Mouse (Mus musculus): Measurements from ENCODE around the gene Usp21. TPM values are rescaled to one million over a fixed set of nuclear protein-coding genes. Genes with fewer than 3 reads are reported as not detected.

Usp21 gene
- polyA plus RNA-seq, 1 experiment from 2014 or later, result 25.3 TPM

GRCm38 (mm10) chr1:171280916-171281527 lies 6.8 kb downstream of the Usp21 start, which contains the start of gene Ppox:
Gene Ppox, minus strand, starts transcription at chr1:171281186.
- Histone ChIP-seq H3K27ac (ENCODE audit: low read length) (peak within 1 kb of the TSS; percentile 100), H3K9ac (ENCODE audit: low read depth, low read length) (peak within 1 kb of the TSS; percentile 94), H3K4me3 (ENCODE audit: low read depth, low read length) (peak within 1 kb of the TSS; percentile 87), H3K9me3 (replicated peaks; ENCODE audit: control insufficient read depth, low read length) (no peaks in the 10 kb centered on the region), H3K36me3 (ENCODE audit: control insufficient read depth, insufficient read depth) (peaks cover 47% of the 10 kb centered on the region), H3K4me2 (ENCODE audit: low read depth, low read length) (peak within 1 kb of the TSS; percentile 63), H3K27me3 (ENCODE audit: control insufficient read depth, insufficient read depth, low read depth, low read length) (no peaks in the 10 kb centered on the region), H3K4me1 (ENCODE audit: control insufficient read depth, low read depth, low read length) (peaks cover 50% of the 10 kb centered on the region)
- ATAC-seq (ENCODE audit: low read depth), result peak; percentile 93
- WGBS (ENCODE audit: insufficient replicate concordance), result under 1% methylated on average over 26 of the region's 26 CpGs

DNA sequence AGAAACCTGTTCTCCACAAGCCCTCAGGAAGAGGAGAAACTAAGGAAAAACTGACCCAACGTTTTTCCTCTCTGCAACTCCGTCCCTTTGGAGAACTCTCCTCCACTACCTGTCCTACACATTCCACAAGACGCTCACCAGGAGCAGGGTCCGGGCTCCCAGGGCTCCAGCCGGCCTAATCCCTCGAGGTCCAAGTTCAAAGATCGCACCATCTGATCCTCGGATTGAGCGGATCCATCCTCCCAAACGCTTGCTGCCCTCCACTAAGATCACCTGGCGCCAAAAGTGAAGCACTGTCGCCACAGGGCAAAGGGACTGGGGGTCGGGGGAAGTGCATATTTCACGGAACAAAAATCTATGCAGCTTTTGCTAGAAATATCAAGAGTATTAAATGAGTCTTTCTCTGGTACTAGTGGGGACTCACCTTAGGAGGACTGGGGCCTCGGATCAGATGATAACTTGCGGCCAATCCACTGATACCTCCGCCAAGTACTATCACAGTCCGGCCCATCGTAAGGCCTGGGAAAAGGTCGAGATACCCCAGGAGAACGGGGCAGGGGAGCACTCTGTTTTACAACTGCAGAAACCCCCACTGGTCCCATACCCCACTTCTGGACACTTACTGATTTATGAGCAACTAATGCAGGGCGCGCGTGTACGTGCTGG lies 7.4 kb downstream of the Usp21 start:
- H3K4me3 ChIP-seq (ENCODE audit: low read depth, low read length), result peak overlapping the region; percentile 87
- H3K27me3 ChIP-seq (ENCODE audit: control insufficient read depth, insufficient read depth, low read depth, low read length), result no peaks in the 10 kb centered on the region
- no peaks in the 10 kb centered on the region for H3K9me3 ChIP-seq (replicated peaks; ENCODE audit: control insufficient read depth, low read length)
- H3K27ac ChIP-seq (ENCODE audit: low read length), result peak overlapping the region; percentile 100
- peak overlapping the region; percentile 63 for H3K4me2 ChIP-seq (ENCODE audit: low read depth, low read length)
- peaks cover 44% of the 10 kb centered on the region for H3K4me1 ChIP-seq (ENCODE audit: control insufficient read depth, low read depth, low read length)
- H3K9ac ChIP-seq (ENCODE audit: low read depth, low read length), result peak overlapping the region; percentile 94
- peaks cover 54% of the 10 kb centered on the region for H3K36me3 ChIP-seq (ENCODE audit: control insufficient read depth, insufficient read depth)
- peak; percentile 35 for ATAC-seq (ENCODE audit: low read depth)
- WGBS (ENCODE audit: insufficient replicate concordance), result 1% methylated on average over 25 of the region's 25 CpGs

DNA sequence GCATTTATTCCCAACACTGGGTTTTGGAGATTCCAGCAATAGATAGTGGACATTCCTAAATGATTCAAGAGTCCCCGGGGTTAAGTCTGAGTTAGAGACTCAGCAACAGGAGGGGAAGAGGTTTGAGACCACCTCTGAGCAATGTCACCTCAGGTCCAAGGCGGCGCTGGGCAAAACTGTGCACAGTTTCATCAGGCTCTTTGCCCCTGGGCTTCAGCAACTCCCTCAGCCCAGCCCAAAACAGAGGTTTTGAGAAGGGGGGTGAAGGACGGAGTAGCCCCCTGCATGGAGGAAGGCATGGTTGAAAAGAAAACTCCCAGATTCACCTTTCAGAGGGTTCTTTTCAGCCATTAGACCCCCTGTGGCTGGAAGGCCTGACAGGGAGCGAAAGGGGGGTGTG lies 8.1 kb downstream of the Usp21 start:
- Histone ChIP-seq H3K4me2 (ENCODE audit: low read depth, low read length) (peak overlapping the region; percentile 63), H3K27me3 (ENCODE audit: control insufficient read depth, insufficient read depth, low read depth, low read length) (no peaks in the 10 kb centered on the region), H3K36me3 (ENCODE audit: control insufficient read depth, insufficient read depth) (peaks cover 60% of the 10 kb centered on the region), H3K27ac (ENCODE audit: low read length) (peak overlapping the region; percentile 100), H3K9ac (ENCODE audit: low read depth, low read length) (peak overlapping the region; percentile 94), H3K4me3 (ENCODE audit: low read depth, low read length) (peak overlapping the region; percentile 87), H3K9me3 (replicated peaks; ENCODE audit: control insufficient read depth, low read length) (no peaks in the 10 kb centered on the region), H3K4me1 (ENCODE audit: control insufficient read depth, low read depth, low read length) (peaks cover 42% of the 10 kb centered on the region)
- 54% methylated on average over 5 of the region's 5 CpGs for WGBS (ENCODE audit: insufficient replicate concordance)
- no peak for ATAC-seq (ENCODE audit: low read depth)

DNA sequence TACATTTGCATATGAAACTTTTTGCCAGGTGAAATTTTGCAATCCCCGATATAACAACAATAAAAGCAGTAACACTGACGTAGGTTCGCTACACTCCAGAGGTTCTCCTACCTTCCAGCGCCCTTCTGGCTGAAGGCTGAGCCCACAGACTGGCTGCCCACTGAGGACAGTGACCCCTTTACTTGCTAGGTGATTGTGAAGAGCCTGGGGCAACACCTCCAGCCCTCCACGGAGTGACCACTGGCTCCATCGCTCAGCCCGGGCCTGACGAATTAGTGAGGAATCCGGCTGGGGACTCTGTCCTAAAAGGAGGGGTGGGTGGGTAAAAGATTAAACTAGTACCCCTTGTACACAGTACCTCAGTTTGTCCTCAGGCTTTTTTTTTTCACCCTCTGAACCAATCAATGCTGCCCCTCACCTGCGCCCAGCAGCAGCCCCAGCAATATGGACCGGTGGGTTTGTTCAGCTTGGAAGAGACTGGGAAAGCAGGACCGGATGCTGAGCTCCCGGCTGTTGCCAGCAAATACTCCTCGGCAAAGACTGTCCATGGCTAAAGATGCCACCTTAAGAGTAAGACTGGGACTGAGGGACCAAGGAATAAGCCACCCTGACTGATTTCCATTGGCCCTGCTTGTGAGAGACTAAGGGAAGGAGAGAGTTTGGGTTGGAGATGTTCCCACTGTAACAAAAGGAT lies 8.6 kb downstream of the Usp21 start:
- H3K9ac ChIP-seq (ENCODE audit: low read depth, low read length), result peak overlapping the region; percentile 94
- peak overlapping the region; percentile 63 for H3K4me2 ChIP-seq (ENCODE audit: low read depth, low read length)
- no peaks in the 10 kb centered on the region for H3K9me3 ChIP-seq (replicated peaks; ENCODE audit: control insufficient read depth, low read length)
- H3K27me3 ChIP-seq (ENCODE audit: control insufficient read depth, insufficient read depth, low read depth, low read length), result no peaks in the 10 kb centered on the region
- H3K4me1 ChIP-seq (ENCODE audit: control insufficient read depth, low read depth, low read length), result peaks cover 42% of the 10 kb centered on the region
- peaks cover 63% of the 10 kb centered on the region for H3K36me3 ChIP-seq (ENCODE audit: control insufficient read depth, insufficient read depth)
- peak overlapping the region; percentile 87 for H3K4me3 ChIP-seq (ENCODE audit: low read depth, low read length)
- peak overlapping the region; percentile 100 for H3K27ac ChIP-seq (ENCODE audit: low read length)
- 82% methylated on average over 14 of the region's 14 CpGs for WGBS (ENCODE audit: insufficient replicate concordance)
- ATAC-seq (ENCODE audit: low read depth), result no peak

GRCm38 (mm10) chr1:171278436-171278835 lies 9.4 kb downstream of the Usp21 start:
- peak overlapping the region; percentile 63 for H3K4me2 ChIP-seq (ENCODE audit: low read depth, low read length)
- peak overlapping the region; percentile 94 for H3K9ac ChIP-seq (ENCODE audit: low read depth, low read length)
- ATAC-seq (ENCODE audit: low read depth), result no peak
- H3K36me3 ChIP-seq (ENCODE audit: control insufficient read depth, insufficient read depth), result peaks cover 65% of the 10 kb centered on the region
- H3K4me1 ChIP-seq (ENCODE audit: control insufficient read depth, low read depth, low read length), result peaks cover 46% of the 10 kb centered on the region
- peak overlapping the region; percentile 87 for H3K4me3 ChIP-seq (ENCODE audit: low read depth, low read length)
- no peaks in the 10 kb centered on the region for H3K9me3 ChIP-seq (replicated peaks; ENCODE audit: control insufficient read depth, low read length)
- H3K27ac ChIP-seq (ENCODE audit: low read length), result peak overlapping the region; percentile 57
- H3K27me3 ChIP-seq (ENCODE audit: control insufficient read depth, insufficient read depth, low read depth, low read length), result no peaks in the 10 kb centered on the region
- 95% methylated on average over 8 of the region's 8 CpGs for WGBS (ENCODE audit: insufficient replicate concordance)

DNA sequence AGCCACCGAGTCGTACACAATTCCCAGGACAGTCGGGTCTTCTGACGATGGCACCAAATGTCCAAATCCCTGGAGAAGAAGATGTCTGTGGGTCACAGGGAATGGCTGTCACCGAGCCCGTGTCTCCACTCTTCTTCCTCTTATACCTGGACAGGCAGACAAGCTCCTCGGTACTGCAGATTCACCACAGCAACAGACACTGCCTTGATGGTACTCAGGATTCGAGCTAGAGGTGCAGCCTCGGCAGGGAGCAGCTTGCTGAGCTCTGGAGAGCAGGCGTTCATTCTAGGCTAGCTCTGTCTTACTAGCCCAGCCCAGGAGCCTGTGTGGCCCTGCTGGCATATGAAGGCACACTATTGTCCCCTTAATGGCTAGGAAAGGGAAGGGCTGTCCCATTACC lies 10.1 kb downstream of the Usp21 start:
- Histone ChIP-seq H3K9ac (ENCODE audit: low read depth, low read length) (peak overlapping the region; percentile 94), H3K27ac (ENCODE audit: low read length) (peak overlapping the region; percentile 57), H3K36me3 (ENCODE audit: control insufficient read depth, insufficient read depth) (peaks cover 66% of the 10 kb centered on the region), H3K4me1 (ENCODE audit: control insufficient read depth, low read depth, low read length) (peaks cover 42% of the 10 kb centered on the region), H3K4me2 (ENCODE audit: low read depth, low read length) (peak overlapping the region; percentile 63), H3K9me3 (replicated peaks; ENCODE audit: control insufficient read depth, low read length) (no peaks in the 10 kb centered on the region), H3K27me3 (ENCODE audit: control insufficient read depth, insufficient read depth, low read depth, low read length) (no peaks in the 10 kb centered on the region), H3K4me3 (ENCODE audit: low read depth, low read length) (peak overlapping the region; percentile 87)
- ATAC-seq (ENCODE audit: low read depth), result no peak
- 88% methylated on average over 10 of the region's 10 CpGs for WGBS (ENCODE audit: insufficient replicate concordance)

DNA sequence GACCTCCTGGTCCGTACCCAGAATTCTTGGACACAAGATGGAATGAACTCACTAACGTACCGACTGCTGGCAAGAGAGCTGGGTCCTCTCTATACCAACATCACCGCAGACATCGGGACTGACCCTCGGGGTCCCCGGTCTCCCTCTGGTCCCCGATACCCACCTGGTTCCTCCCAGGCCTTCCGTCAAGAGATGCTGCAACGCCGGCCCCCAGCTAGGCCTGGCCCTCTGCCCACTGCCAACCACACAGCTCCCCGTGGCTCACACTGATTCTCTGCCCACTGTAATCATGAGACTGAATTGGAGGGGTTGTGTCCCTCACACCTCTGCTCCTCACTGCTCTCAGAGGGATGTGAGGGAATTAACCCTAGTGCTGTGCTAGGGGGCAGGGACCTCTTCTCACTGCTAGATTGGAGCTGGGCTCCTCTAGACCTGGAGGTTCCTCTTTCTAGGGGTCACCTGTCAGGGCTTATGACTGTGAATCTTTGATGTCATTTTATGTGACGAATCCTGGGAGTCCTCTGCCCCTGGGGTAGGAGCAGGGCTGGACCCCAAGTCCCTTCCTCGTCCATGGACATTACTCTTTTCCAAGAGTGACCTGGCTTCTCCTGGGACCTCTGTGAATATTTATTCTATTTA lies 11.6 kb downstream of the Usp21 start:
- Histone ChIP-seq H3K4me1 (ENCODE audit: control insufficient read depth, low read depth, low read length) (peaks cover 45% of the 10 kb centered on the region), H3K9ac (ENCODE audit: low read depth, low read length) (no peak overlapping the region), H3K9me3 (replicated peaks; ENCODE audit: control insufficient read depth, low read length) (no peaks in the 10 kb centered on the region), H3K4me2 (ENCODE audit: low read depth, low read length) (0 out of 2 replicates have a peak overlapping the region, but pooled peaks have one; percentile 2), H3K27me3 (ENCODE audit: control insufficient read depth, insufficient read depth, low read depth, low read length) (no peaks in the 10 kb centered on the region), H3K4me3 (ENCODE audit: low read depth, low read length) (no peak overlapping the region), H3K27ac (ENCODE audit: low read length) (peak overlapping the region; percentile 37; the same call in 1 of the 2 replicates), H3K36me3 (ENCODE audit: control insufficient read depth, insufficient read depth) (peaks cover 70% of the 10 kb centered on the region)
- 88% methylated on average over 14 of the region's 14 CpGs for WGBS (ENCODE audit: insufficient replicate concordance)
- ATAC-seq (ENCODE audit: low read depth), result no peak

DNA sequence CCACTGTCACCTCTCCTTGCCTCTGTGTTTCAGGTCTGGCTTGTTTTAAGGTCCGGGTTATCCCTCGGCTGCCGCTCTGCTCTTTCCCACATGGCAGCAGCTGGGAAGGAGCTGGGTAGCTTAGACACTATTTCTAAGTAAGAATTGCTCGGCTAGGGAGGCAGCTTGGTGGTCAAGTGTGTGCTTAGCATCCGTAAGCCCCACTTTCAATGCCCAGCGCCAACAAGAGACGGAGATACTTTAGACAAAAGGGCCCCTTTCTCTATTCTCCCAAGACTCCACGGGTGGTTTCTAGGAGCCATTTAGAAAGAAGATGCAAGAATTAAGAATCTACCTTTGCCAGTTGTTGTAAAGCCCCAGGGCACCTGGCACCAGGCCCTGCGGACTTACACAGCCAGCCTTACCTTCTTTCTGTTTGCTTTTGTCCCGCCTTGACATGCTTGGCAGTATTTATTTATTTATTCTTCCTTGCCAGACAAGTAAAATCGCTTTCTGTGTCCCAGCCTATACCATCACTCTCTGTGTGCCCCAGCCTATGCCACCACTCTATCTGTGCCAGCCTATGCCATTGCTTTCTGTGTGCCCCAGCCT lies 12.6 kb downstream of the Usp21 start:
- Histone ChIP-seq H3K36me3 (ENCODE audit: control insufficient read depth, insufficient read depth) (peaks cover 70% of the 10 kb centered on the region), H3K4me3 (ENCODE audit: low read depth, low read length) (no peak overlapping the region), H3K9ac (ENCODE audit: low read depth, low read length) (no peak overlapping the region), H3K9me3 (replicated peaks; ENCODE audit: control insufficient read depth, low read length) (no peaks in the 10 kb centered on the region), H3K27ac (ENCODE audit: low read length) (peak overlapping the region; percentile 42; the same call in 1 of the 2 replicates), H3K27me3 (ENCODE audit: control insufficient read depth, insufficient read depth, low read depth, low read length) (no peaks in the 10 kb centered on the region), H3K4me2 (ENCODE audit: low read depth, low read length) (no peak overlapping the region), H3K4me1 (ENCODE audit: control insufficient read depth, low read depth, low read length) (peaks cover 48% of the 10 kb centered on the region)
- no peak for ATAC-seq (ENCODE audit: low read depth)
- WGBS (ENCODE audit: insufficient replicate concordance), result 94% methylated on average over 11 of the region's 11 CpGs
